Mouse (Mus musculus): ENCODE measurements at regions not wholly inside any gene's neighbourhood (a gene's known extent, or its start where the extent isn't known, plus 50 kb on each side); places are given as distances from the start of the nearest gene placed in this dataset.

- no peak overlapping the region for H3K27ac ChIP-seq (ENCODE audit: low read depth, low read length)
- 0 out of 2 replicates have a peak overlapping the region, but pooled peaks have one; percentile 6 for H3K4me2 ChIP-seq (ENCODE audit: low read length)
- 64% methylated on average over 15 of the region's 15 CpGs for whole genome bisulfite sequencing
- H3K36me3 ChIP-seq (ENCODE audit: control insufficient read depth, insufficient read depth, low read length): no peaks in the 10 kb centered on the region
- 0 out of 2 replicates have a peak, but pooled peaks cover 2% of the 10 kb centered on the region for H3K27me3 ChIP-seq (replicated peaks; ENCODE audit: control insufficient read depth, insufficient read depth, low read length)
- H3K9me3 ChIP-seq (ENCODE audit: control insufficient read depth, low read length): no peaks in the 10 kb centered on the region
- no peak overlapping the region for H3K4me3 ChIP-seq (ENCODE audit: low read length)
- no peak for ATAC-seq
- H3K9ac ChIP-seq (ENCODE audit: low read depth, low read length): no peak overlapping the region
- no peaks in the 10 kb centered on the region; the same call in 1 of the 2 replicates for H3K4me1 ChIP-seq (ENCODE audit: control insufficient read depth, insufficient read depth, low read depth, low read length)
Observed at GRCm38 (mm10) chr13:47505380-47505955, 383.0 kb downstream of the Rnf144b start.

- no peak for ATAC-seq
Observed at GRCm38 (mm10) chr13:47532935-47533334, 410.5 kb downstream of the Rnf144b start.

DNA sequence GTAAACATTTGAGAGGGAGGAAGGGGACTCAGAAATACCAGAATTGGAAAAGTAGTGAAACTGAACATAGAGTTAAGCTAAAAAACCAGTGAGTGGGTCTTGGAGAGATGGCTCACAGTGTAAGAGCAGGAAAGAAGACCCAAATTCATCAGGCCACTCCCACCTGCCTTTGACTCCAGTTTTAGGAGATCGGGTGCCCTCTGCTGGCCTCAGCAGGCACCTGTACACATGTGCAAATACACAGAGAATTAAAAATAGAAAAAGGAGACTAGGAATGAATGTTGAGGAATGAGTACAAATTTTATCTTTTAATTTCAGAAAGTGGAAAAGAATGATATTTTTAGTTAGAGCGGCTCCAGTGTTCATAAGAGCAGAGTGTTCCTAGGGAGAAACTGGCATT, 414.7 kb downstream of the Rnf144b start:
- Histone ChIP-seq H3K4me1 (ENCODE audit: control insufficient read depth, insufficient read depth, low read depth, low read length) (no peaks in the 10 kb centered on the region), H3K4me2 (ENCODE audit: low read length) (no peak overlapping the region), H3K9ac (ENCODE audit: low read depth, low read length) (no peak overlapping the region), H3K9me3 (ENCODE audit: control insufficient read depth, low read length) (no peaks in the 10 kb centered on the region), H3K4me3 (ENCODE audit: low read length) (no peak overlapping the region), H3K27me3 (replicated peaks; ENCODE audit: control insufficient read depth, insufficient read depth, low read length) (no peaks in the 10 kb centered on the region), H3K27ac (ENCODE audit: low read depth, low read length) (no peak overlapping the region), H3K36me3 (ENCODE audit: control insufficient read depth, insufficient read depth, low read length) (no peaks in the 10 kb centered on the region)
- 97% methylated on average over 2 of the region's 2 CpGs for WGBS
- no peak for ATAC-seq

More at GRCm38 (mm10) chr13:47532935-47533334, 410.5 kb downstream of the Rnf144b start:
- Histone ChIP-seq H3K27me3 (replicated peaks; ENCODE audit: control insufficient read depth, insufficient read depth, low read length) (no peaks in the 10 kb centered on the region), H3K9ac (ENCODE audit: low read depth, low read length) (no peak overlapping the region), H3K4me3 (ENCODE audit: low read length) (no peak overlapping the region), H3K36me3 (ENCODE audit: control insufficient read depth, insufficient read depth, low read length) (no peaks in the 10 kb centered on the region), H3K27ac (ENCODE audit: low read depth, low read length) (no peak overlapping the region), H3K9me3 (ENCODE audit: control insufficient read depth, low read length) (no peaks in the 10 kb centered on the region), H3K4me2 (ENCODE audit: low read length) (no peak overlapping the region), H3K4me1 (ENCODE audit: control insufficient read depth, insufficient read depth, low read depth, low read length) (no peaks in the 10 kb centered on the region)
- WGBS: 97% methylated on average over 1 of the region's 1 CpGs

DNA sequence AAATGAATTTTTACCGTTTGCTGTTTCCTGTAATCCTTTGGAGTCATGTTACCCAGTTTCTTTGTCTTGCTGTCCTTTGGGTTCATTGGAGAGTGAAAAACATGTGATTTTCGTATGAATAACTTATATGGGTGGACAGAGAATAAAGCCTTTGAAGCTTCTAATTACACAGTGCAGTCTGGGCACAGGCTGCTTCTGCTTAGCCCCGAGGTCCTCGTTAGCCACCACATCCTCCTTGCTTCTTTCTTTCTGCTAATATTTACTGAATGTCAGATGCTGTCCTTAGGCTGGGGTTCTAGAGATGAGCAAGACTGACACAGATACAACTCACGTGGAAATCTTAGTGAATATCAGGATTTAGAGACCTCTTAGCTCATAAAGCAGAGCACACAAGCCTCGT, 427.2 kb downstream of the Rnf144b start:
- 52% methylated on average over 6 of the region's 6 CpGs for WGBS
- no peak for ATAC-seq
- H3K27ac ChIP-seq (ENCODE audit: low read depth, low read length): no peak overlapping the region

DNA sequence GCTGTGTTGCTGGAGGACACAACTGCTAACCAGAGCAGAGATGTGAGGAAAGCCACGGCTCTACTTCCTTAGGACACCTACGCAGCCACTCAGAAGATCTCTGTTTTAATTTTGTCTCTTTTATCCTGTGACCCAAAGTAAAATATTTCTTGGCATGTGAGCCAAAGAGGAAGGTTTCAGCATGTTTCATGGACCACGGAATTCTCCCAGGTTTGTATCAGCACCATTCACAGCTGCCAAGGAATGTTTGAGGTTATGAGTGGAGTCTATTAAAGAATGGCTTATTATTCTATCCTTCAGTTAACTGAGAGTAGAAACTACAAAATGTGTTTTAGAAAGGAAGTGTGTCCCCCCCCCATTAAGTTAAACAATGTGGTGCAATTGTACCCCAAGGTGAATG, 429.8 kb downstream of the Rnf144b start:
- no peak overlapping the region for H3K9ac ChIP-seq (ENCODE audit: low read depth, low read length)
- no peak overlapping the region for H3K4me2 ChIP-seq (ENCODE audit: low read length)
- no peak overlapping the region for H3K27ac ChIP-seq (ENCODE audit: low read depth, low read length)
- WGBS: 88% methylated on average over 3 of the region's 3 CpGs
- no peaks in the 10 kb centered on the region for H3K4me1 ChIP-seq (ENCODE audit: control insufficient read depth, insufficient read depth, low read depth, low read length)
- no peak for ATAC-seq
- H3K9me3 ChIP-seq (ENCODE audit: control insufficient read depth, low read length): no peaks in the 10 kb centered on the region
- H3K4me3 ChIP-seq (ENCODE audit: low read length): no peak overlapping the region
- H3K27me3 ChIP-seq (replicated peaks; ENCODE audit: control insufficient read depth, insufficient read depth, low read length): no peaks in the 10 kb centered on the region
- no peaks in the 10 kb centered on the region for H3K36me3 ChIP-seq (ENCODE audit: control insufficient read depth, insufficient read depth, low read length)

More for the DNA sequence above, 427.2 kb downstream of the Rnf144b start:
- Histone ChIP-seq H3K4me1 (ENCODE audit: control insufficient read depth, insufficient read depth, low read depth, low read length) (no peaks in the 10 kb centered on the region), H3K36me3 (ENCODE audit: control insufficient read depth, insufficient read depth, low read length) (no peaks in the 10 kb centered on the region), H3K4me2 (ENCODE audit: low read length) (no peak overlapping the region), H3K9ac (ENCODE audit: low read depth, low read length) (no peak overlapping the region), H3K9me3 (ENCODE audit: control insufficient read depth, low read length) (no peaks in the 10 kb centered on the region), H3K27me3 (replicated peaks; ENCODE audit: control insufficient read depth, insufficient read depth, low read length) (no peaks in the 10 kb centered on the region), H3K4me3 (ENCODE audit: low read length) (no peak overlapping the region)

GRCm38 (mm10) chr13:47554198-47554597, 431.7 kb downstream of the Rnf144b start:
- no peak overlapping the region for H3K4me2 ChIP-seq (ENCODE audit: low read length)
- no peaks in the 10 kb centered on the region for H3K9me3 ChIP-seq (ENCODE audit: control insufficient read depth, low read length)
- no peaks in the 10 kb centered on the region for H3K4me1 ChIP-seq (ENCODE audit: control insufficient read depth, insufficient read depth, low read depth, low read length)
- 81% methylated on average over 1 of the region's 1 CpGs for WGBS
- H3K4me3 ChIP-seq (ENCODE audit: low read length): no peak overlapping the region
- no peak overlapping the region for H3K9ac ChIP-seq (ENCODE audit: low read depth, low read length)
- no peaks in the 10 kb centered on the region for H3K36me3 ChIP-seq (ENCODE audit: control insufficient read depth, insufficient read depth, low read length)
- H3K27ac ChIP-seq (ENCODE audit: low read depth, low read length): no peak overlapping the region
- ATAC-seq: no peak
- H3K27me3 ChIP-seq (replicated peaks; ENCODE audit: control insufficient read depth, insufficient read depth, low read length): no peaks in the 10 kb centered on the region

- no peak for ATAC-seq
- 77% methylated on average over 7 of the region's 7 CpGs for WGBS
- H3K9ac ChIP-seq (ENCODE audit: low read depth, low read length): no peak overlapping the region
- no peaks in the 10 kb centered on the region for H3K4me1 ChIP-seq (ENCODE audit: control insufficient read depth, insufficient read depth, low read depth, low read length)
- no peaks in the 10 kb centered on the region for H3K36me3 ChIP-seq (ENCODE audit: control insufficient read depth, insufficient read depth, low read length)
- no peak overlapping the region for H3K27ac ChIP-seq (ENCODE audit: low read depth, low read length)
- no peaks in the 10 kb centered on the region for H3K27me3 ChIP-seq (replicated peaks; ENCODE audit: control insufficient read depth, insufficient read depth, low read length)
- H3K9me3 ChIP-seq (ENCODE audit: control insufficient read depth, low read length): no peaks in the 10 kb centered on the region
- H3K4me2 ChIP-seq (ENCODE audit: low read length): no peak overlapping the region
- no peak overlapping the region for H3K4me3 ChIP-seq (ENCODE audit: low read length)
Observed at GRCm38 (mm10) chr13:47557196-47557974, 434.9 kb downstream of the Rnf144b start.

GRCm38 (mm10) chr13:47562836-47563235, 440.4 kb downstream of the Rnf144b start:
- no peak overlapping the region for H3K9ac ChIP-seq (ENCODE audit: low read depth, low read length)
- H3K4me2 ChIP-seq (ENCODE audit: low read length): no peak overlapping the region
- no peaks in the 10 kb centered on the region for H3K9me3 ChIP-seq (ENCODE audit: control insufficient read depth, low read length)
- no peaks in the 10 kb centered on the region for H3K27me3 ChIP-seq (replicated peaks; ENCODE audit: control insufficient read depth, insufficient read depth, low read length)
- WGBS: 67% methylated on average over 8 of the region's 8 CpGs
- H3K36me3 ChIP-seq (ENCODE audit: control insufficient read depth, insufficient read depth, low read length): no peaks in the 10 kb centered on the region
- no peaks in the 10 kb centered on the region for H3K4me1 ChIP-seq (ENCODE audit: control insufficient read depth, insufficient read depth, low read depth, low read length)
- no peak for ATAC-seq
- no peak overlapping the region for H3K4me3 ChIP-seq (ENCODE audit: low read length)
- H3K27ac ChIP-seq (ENCODE audit: low read depth, low read length): no peak overlapping the region

- Histone ChIP-seq H3K4me2 (ENCODE audit: low read length) (no peak overlapping the region), H3K27me3 (replicated peaks; ENCODE audit: control insufficient read depth, insufficient read depth, low read length) (no peaks in the 10 kb centered on the region), H3K4me1 (ENCODE audit: control insufficient read depth, insufficient read depth, low read depth, low read length) (no peaks in the 10 kb centered on the region), H3K27ac (ENCODE audit: low read depth, low read length) (no peak overlapping the region), H3K4me3 (ENCODE audit: low read length) (no peak overlapping the region), H3K36me3 (ENCODE audit: control insufficient read depth, insufficient read depth, low read length) (no peaks in the 10 kb centered on the region), H3K9me3 (ENCODE audit: control insufficient read depth, low read length) (no peaks in the 10 kb centered on the region), H3K9ac (ENCODE audit: low read depth, low read length) (no peak overlapping the region)
- WGBS: 61% methylated on average over 3 of the region's 3 CpGs
- no peak for ATAC-seq
Observed at GRCm38 (mm10) chr13:47576516-47576915, 454.1 kb downstream of the Rnf144b start.

All from hindbrain, embryonic 16.5 days (tissue).